Mouse (Mus musculus) lung, postnatal 36 days (tissue): ENCODE results near the gene Gjb2.

ENCODE experiments used
- DNase-seq: peaks from one replicate; pipeline ENCODE4 v3.0.0; 2022; ENCODE audit warnings: mixed read lengths

Gene Gjb2

GRCm38 (mm10) chr14:57104106-57105023 is at the start of gene Gjb2:
TSS of gene Gjb2 (minus strand) at chr14:57104702.
- peak; percentile 71 for DNase-seq

DNA sequence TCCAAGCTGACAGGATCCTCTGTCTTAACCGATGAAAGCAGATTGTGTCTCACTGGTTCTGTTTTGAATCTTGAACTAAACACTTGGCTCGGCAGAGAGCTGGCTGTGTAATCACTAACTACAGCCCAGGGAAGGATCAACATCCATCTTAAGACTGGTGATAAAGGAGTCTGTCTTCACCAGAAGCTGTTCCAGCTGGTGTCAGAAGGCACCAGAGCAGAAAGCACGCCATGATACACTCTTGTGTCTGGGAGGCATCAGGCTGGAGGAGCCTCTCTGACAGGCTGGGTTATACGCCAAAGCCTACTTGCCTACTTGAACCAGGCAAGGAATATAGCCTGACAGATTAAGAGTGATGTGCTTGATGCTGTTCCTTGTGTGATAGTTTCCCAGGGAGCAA is 41.2 kb upstream of the Gjb2 start:
- DNase-seq: no peak

DNA sequence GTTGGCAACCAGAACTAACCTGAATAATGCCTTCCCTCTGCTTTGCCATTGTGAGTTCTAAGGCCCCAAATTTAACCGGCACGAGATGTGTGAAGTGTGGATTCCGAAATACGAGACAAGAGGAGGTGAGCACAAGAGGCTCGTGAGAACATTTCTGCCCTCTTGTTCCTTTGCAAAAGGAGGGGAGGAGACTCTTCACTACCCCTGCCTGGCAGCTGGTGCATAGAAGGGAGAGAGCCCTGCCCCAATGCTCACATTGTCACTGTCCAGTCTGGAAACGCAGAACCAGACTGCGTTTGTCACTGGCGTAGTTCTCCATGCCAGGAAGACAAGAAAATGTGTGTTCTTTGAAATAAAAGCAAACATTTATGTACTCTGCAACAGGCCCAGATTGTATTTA is 30.8 kb upstream of the Gjb2 start:
- DNase-seq: no peak

GRCm38 (mm10) chr14:57133161-57133661 is 28.7 kb upstream of the Gjb2 start, which contains the start of gene Gjb6:
TSS of gene Gjb6 (minus strand) at chr14:57133611.
- DNase-seq: no peak

DNA sequence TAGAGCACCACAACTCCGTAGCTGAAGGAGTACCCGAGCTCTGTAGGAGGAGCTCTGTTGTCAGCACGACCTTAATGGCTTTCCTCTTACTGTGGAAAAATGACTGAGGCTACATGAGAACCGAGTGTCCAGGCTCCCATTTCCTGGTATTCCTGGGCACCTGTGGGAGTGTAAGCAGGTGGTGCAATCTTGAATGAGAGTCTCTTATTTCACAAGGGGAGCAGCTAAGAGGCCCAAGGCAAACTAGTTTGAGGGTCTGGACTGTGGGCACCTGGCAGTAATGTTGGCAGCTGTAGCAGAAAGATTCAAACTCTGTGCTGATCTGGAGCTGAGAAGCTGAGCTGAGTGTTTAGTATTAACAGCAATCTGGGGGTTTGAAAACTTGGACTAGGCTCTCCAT is 22.9 kb upstream of the Gjb2 start:
- peak; percentile 58 for DNase-seq

DNA sequence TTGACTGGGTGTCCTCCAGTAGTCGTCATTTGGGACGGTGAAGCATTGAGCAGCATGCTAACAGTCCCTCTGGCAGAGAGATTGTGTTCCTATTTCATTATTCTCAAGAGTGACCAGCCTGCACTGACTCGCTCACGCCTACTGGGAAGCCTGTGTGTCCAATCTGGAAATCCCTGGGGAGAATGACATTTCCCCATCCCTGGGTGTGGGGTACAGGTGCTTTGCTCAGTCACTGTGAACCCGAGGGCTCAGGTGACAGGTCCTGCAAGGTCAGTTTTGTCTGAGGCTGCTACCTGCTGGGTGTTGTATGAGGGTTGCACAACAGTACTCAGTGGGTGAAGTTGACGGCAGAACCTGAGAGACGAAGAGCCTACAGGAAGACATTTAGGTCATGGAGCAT is 17.8 kb upstream of the Gjb2 start:
- peak; percentile 19 for DNase-seq

DNA sequence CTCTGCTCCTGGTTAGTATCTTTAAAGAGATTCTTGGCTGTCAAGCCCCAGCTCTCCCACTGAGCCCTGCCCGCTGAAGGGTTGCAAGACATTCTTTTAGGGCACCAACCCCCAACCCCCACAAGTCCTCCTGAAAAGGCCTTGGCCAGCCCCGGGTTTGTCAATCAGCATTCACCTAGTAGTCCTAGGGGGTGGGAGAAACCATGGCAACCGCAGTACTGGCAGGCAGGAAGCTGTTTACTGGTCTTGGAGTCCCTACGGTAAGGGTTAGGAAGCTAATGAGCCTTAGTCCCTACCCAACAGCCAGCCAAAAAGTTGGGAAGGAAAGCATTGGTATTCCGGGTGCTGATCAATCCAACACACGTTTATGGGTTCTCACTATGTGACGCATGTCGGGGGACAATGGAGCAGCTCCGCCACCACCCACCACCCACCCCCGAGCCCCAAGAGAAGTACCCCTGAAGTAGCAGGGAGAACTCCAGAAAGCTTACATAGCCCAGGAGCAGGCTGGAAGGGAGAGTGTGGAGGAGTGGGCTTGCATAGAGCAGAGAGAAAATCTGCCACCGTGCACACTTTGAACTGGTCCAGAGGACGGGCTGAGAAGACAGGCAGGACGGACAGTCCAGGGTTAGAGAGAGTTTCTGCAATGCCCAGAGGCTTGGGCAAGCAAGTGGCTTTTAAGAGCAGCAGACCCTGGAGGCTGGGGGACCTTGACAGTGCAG is 11.5 kb upstream of the Gjb2 start, which contains the start of gene Gm4491:
TSS of gene Gm4491 (minus strand) at position 61 of the 722 bp plus-strand sequence.
- DNase-seq: no peak

DNA sequence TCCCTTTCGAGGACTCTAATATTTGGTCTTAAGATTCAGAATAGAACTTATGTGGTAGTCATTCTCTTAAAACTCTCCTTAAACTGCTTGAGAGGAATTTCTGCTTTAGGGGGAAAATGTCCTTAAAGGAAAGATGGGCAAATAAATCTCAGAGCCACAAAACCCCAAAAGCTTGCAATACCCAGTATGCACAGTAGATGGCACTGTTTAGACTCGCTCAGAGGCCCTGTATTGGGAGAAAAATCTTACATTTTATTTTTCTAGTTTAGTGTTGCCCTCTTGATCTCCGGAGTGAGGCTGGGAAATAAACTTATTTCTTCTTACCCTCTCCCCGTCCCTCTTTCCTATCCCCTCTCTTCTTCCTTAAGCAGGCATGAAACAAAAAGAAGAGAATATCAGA is 4.7 kb upstream of the Gjb2 start:
- peak; percentile 50 for DNase-seq

DNA sequence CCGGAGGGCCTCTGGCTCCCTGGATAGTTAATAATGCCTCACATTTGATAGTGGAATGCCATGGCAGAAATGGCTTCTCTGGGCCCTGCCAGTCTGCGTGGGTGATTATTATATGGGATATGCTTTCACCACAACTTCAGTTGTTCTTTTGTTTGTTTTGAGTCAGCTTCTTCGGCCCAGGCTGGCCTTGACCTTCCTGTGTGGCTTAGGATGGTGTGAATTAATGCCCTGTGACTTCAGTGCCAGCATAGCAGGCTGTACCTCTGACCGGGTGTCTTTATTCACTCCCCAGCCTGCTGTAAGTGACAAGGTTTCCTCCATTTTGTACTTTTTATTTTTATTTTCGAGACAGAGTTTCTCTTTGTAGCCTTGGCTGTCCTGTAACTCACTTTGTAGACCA is 3.4 kb upstream of the Gjb2 start:
- no peak for DNase-seq

DNA sequence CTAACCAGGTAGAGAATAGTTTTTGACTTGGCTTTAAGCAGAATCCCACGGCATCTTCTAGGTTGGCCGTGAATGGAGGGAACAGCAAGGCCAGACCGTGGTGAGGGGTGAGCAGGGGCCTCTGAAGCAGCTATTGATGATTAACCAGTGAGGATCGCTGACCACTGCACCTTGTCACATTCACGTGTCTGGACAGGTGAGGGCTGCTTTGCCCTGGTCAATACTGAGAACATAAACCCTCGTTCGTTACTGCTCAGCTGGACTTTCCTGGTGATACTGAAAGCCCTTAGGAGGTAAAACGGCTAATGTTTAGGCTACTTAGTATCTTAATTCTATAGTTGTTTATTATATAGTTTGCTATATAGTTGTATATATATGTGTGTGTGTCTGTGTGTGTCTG is 2.6 kb upstream of the Gjb2 start:
- no peak for DNase-seq

DNA sequence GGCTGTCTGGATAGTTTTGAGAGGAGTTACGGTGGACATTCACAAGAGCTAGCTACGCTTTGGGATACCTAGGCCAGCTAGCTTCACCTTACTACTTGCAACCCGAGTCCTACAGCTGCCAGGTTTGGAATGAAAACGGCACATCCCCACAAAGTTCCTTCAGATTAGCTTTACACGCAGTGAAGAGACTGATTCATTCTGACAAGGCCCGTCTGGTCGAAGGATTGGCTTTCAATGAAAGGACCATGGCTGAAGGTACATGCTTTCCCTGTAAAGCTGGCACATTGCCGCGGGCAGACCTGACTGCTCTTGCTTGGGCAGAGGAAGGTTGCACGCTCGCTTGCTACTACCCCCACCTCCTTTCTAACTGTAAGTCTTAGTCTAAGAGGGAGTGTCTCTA is 1.2 kb upstream of the Gjb2 start:
- no peak for DNase-seq

DNA sequence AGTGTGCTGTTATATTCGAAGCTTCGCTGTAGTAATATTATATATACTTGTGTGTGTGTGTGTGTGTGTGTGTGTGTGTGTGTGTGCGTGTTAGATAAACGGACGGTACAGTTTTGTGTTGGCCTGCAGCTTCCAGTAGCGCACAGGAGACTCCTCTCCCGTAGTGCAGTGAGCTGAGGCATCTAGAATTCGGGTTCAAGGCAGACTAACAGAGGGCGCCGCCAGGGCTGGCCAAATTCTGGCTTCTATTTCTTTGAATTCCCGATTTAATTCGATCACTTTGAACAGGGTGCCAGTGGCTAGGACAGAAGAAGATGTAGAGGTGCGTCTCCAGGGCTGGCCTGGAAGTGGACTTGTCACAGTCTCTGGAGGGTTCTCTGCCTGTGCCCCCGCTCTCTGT is 609 bp upstream of the Gjb2 start:
- DNase-seq: no peak

DNA sequence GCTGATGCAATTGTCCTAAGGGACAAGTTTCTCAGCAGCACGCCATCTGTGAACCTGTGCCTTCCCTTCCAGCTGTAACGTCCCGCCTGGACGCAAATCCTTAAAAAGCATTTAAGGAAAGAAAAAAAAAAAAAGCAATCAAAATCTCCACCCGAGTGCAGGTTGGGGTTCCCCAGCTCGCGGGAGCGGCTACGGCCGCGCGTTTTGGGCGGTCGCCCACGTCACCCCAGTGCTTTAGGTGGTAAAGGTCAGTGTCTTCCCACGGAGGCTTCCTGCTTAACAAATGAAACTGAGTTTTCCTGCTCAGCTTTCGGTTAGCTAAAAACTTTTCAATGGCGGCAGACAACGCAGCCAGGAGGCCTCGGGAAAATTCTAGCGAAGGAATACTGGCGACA is 794 bp downstream of the Gjb2 start:
- DNase-seq: no peak

- DNase-seq: no peak
Measured at GRCm38 (mm10) chr14:57103121-57103520, 1.4 kb downstream of the Gjb2 start.

GRCm38 (mm10) chr14:57101623-57102022 is 2.9 kb downstream of the Gjb2 start:
- no peak for DNase-seq

DNA sequence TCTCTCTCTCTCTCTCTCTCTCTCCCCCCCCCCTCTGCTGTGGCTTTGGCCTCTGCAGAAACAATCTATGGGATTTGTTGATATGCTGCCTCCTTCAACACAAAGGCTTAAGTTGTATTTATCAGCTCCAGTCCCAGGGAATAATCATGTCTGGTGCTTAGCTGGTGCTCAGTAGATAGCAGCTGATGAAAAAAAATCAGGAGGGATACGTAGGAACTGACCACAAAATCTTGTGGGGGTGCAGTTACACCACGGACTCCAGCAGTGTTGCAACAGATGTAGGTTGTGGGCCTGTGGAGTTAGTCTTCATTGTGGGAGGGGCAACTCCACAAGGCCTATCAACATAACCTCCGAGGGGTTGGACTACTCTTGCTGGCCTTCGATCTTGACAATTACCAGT is 8.6 kb downstream of the Gjb2 start:
- no peak for DNase-seq

DNA sequence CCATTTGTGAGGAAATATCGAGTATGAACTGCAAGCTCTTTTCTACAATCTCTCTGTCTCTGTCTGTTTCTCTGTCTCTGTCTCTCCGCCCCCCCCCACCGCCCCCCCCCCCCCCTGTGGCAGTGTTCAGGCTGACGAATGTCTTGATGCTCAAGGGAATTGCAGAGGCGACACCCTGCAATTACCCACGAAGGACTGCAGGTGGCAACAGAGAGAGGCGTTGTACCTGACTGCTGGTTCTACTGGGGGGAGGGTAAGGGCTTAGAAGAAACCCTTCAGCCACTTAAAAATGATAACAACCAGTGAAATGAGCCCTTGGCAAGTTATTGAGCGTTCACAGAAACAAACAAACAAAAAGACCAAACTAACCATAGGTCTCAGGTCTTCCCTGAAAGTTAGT is 11.5 kb downstream of the Gjb2 start:
- DNase-seq: peak; percentile 76

- no peak for DNase-seq
Measured at GRCm38 (mm10) chr14:57090001-57090400, 14.5 kb downstream of the Gjb2 start.

GRCm38 (mm10) chr14:57089107-57089506 is 15.4 kb downstream of the Gjb2 start:
- no peak for DNase-seq

- peak; percentile 54 for DNase-seq
Measured at GRCm38 (mm10) chr14:57084180-57084668, 20.3 kb downstream of the Gjb2 start.

DNA sequence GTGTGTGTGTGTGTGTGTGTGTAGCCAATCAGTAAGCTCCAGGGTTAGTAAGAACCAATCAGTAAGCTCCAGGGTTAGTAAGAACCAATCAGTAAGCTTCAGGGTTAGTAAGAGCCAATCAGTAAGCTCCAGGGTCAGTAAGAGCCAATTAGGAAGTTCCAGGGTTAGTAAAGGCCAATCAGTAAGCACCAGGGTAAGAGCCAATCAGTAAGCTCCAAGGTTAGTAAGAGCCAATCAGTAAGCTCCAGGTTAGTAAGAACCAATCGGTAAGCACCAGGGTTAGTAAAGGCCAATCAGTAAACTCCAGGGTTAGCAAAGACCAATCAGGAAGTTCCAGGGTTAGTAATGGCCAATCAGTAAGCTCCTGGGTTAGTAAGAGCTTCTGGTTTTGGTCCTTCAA is 21.6 kb downstream of the Gjb2 start:
- no peak for DNase-seq

DNA sequence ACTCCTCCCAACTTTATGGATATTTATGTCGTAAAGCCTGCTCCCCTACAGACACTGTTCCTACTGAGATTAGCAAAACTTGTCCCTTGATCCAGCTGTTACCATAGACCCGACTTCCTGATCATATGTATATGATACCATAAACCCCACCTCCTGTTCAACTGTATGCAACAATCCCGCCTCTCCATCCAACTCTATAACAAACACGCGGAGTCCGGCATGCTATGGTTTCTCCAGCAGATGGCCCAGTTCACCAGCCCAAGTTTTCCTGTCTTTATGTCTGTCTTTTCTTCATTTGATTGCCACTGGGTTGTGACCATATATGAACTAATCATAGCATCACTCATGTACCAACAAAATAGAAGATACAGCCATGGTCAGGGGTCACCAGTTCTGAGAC is 29.0 kb downstream of the Gjb2 start:
- DNase-seq: peak; percentile 6

DNA sequence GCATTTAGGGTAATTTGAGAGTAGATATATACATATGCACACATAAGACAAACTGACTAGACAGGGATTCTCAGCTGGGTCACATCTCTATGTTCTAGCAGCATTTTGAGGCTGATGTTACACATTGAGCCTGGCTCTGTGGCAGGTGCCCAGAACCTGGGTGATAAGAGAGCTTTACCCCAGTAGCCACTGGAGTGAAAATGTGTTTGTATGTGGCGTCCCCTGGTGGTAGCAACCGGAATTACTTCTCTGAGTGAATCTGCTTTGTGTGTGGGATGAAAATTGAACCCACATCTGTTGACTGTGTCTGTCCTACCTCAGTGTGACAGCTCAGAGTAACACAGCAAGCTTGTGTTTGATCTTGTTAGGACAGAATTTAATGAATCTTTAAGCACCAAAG is 34.6 kb downstream of the Gjb2 start:
- DNase-seq: peak; percentile 69

DNA sequence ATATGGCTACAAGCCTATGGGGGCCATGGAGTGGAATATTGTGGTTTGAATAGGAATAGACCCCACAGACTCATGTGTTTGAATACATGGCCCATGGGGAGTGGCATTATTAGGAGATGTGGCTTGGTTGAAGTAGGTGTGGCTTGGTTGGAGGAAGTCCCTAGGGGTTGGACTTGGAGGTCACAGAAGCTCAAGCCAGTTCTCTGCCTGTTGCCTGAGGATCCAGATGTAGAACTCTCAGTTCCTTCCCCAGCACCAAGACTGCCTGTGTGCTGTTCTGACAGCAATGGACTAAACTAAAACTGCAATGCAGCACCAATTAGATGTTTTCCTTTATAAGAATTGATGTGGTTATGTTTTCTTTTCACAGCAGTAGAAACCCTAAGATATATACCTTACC is 38.4 kb downstream of the Gjb2 start:
- no peak for DNase-seq
